Mouse (Mus musculus) forebrain, postnatal 0 days (tissue): ENCODE measurements around the gene Ncor2. TPM values are rescaled to one million over a fixed set of nuclear protein-coding genes. Genes with fewer than 3 reads are reported as not detected.

Experiments
- ATAC-seq: fragments of 200-750 bp; cut with Nextera tagmentation; 2 replicates; pipeline ENCODE4 v1.8.0; 2017; ENCODE audit warnings: mild to moderate bottlenecking, moderate library complexity
- DNase-seq: peaks from one replicate; pipeline ENCODE4 v3.0.0-alpha.2; 2015
- H3K27ac ChIP-seq: fragments of 300-500 bp; sonication (generic); 2 replicates; pipeline ENCODE4 v1.5.1; 2014; ENCODE audit warnings: low read depth, mild to moderate bottlenecking, antibody characterized with exemption, low read length, moderate library complexity, mixed read lengths
- H3K27me3 ChIP-seq: fragments of 300-500 bp; sonication (generic); 2 replicates; pipeline ENCODE4 v1.6.1; 2014; ENCODE audit warnings: mild to moderate bottlenecking, low read length, mixed read lengths; ENCODE audit not compliant: insufficient read depth
- H3K36me3 ChIP-seq: fragments of 300-500 bp; sonication (generic); 2 replicates; pipeline ENCODE4 v1.6.1; 2014; ENCODE audit warnings: mild to moderate bottlenecking, moderate library complexity; ENCODE audit not compliant: insufficient read depth
- H3K4me1 ChIP-seq: fragments of 300-500 bp; sonication (generic); 2 replicates; pipeline ENCODE4 v1.6.1; 2014; ENCODE audit warnings: antibody characterized with exemption; ENCODE audit not compliant: insufficient read depth
- H3K4me2 ChIP-seq: fragments of 300-500 bp; sonication (generic); 2 replicates; pipeline ENCODE4 v1.6.1; 2014; ENCODE audit warnings: low read depth, mild to moderate bottlenecking, moderate library complexity
- H3K4me3 ChIP-seq: fragments of 300-500 bp; sonication (generic); 2 replicates; pipeline ENCODE4 v1.5.1; 2014; ENCODE audit warnings: low read depth, low read length, mixed read lengths
- H3K9ac ChIP-seq: fragments of 300-500 bp; sonication (generic); 2 replicates; pipeline ENCODE4 v1.6.1; 2014; ENCODE audit warnings: mild to moderate bottlenecking
- H3K9me3 ChIP-seq: fragments of 300-500 bp; sonication (generic); 2 replicates; pipeline ENCODE4 v1.6.1; 2016; ENCODE audit warnings: low read length
- CTCF ChIP-seq: sonication (generic); IDR thresholded peaks from 2 replicates; pipeline ENCODE4 v1.5.1; 2016; ENCODE audit warnings: antibody characterized with exemption, control low read depth, low read depth
- WGBS: fragments of 180-500 bp; shearing (Covaris S2); extraction: QIAGEN DNeasy Blood & Tissue Kit; methylation state at CpG from one replicate; pipeline ENCODE4 v1.1.7; 2014; 5-methylcytosine and 5-hydroxymethylcytosine counted together
- polyA plus RNA-seq: library from polyadenylated mRNA; unstranded; fragments of >200 nt; fragmentation: Nextera tagmentation; extraction: Ambion mirVana; gene quantifications from 2 replicates; pipeline ENCODE4 v1.2.1, GENCODE M21; 2015
- total RNA-seq: library from RNA; depleted of rRNA; stranded (reverse); fragments of >200 nt; gene quantifications from 2 replicates; pipeline ENCODE4 v1.2.3, GENCODE M21; 2014

Ncor2 gene
- total and polyA plus RNA-seq, 2 experiments from 2014 or later, result 12.7 to 16.8 TPM

- Histone ChIP-seq H3K27ac (no peak overlapping the region), H3K4me2 (no peak overlapping the region), H3K4me1 (no peaks in the 10 kb centered on the region), H3K9me3 (no peaks in the 10 kb centered on the region), H3K27me3 (no peaks in the 10 kb centered on the region), H3K36me3 (peaks cover 19% of the 10 kb centered on the region), H3K9ac (no peak overlapping the region), H3K4me3 (no peak overlapping the region)
- DNase-seq, result no peak
- TF ChIP-seq CTCF, result no peak
- WGBS, result 84% methylated on average over 7 of the region's 7 CpGs
- no peak for ATAC-seq
These were observed 57.0 kb downstream of the Ncor2 start for GRCm38 (mm10) chr5:125122049-125122448.

- no peak overlapping the region for H3K4me3 ChIP-seq
- no peak for TF ChIP-seq CTCF
- no peaks in the 10 kb centered on the region for H3K27me3 ChIP-seq
- no peak overlapping the region for H3K9ac ChIP-seq
- DNase-seq, result no peak
- H3K4me2 ChIP-seq, result no peak overlapping the region
- H3K27ac ChIP-seq, result no peak overlapping the region
- no peaks in the 10 kb centered on the region for H3K4me1 ChIP-seq
- H3K36me3 ChIP-seq, result peaks cover 24% of the 10 kb centered on the region
- ATAC-seq, result no peak
- no peaks in the 10 kb centered on the region for H3K9me3 ChIP-seq
- WGBS, result 76% methylated on average over 17 of the region's 17 CpGs
These were observed 58.3 kb downstream of the Ncor2 start for GRCm38 (mm10) chr5:125120517-125121303.

- WGBS, result 75% methylated on average over 5 of the region's 5 CpGs
- Histone ChIP-seq H3K36me3 (peaks cover 26% of the 10 kb centered on the region), H3K4me2 (no peak overlapping the region), H3K9ac (no peak overlapping the region), H3K9me3 (no peaks in the 10 kb centered on the region), H3K4me1 (peaks cover 5% of the 10 kb centered on the region; the same call in 1 of the 2 replicates), H3K27me3 (no peaks in the 10 kb centered on the region), H3K4me3 (no peak overlapping the region), H3K27ac (no peak overlapping the region)
- no peak for ATAC-seq
- DNase-seq, result no peak
- no peak for TF ChIP-seq CTCF
These were observed 61.8 kb downstream of the Ncor2 start for GRCm38 (mm10) chr5:125117238-125117637.

- no peak overlapping the region for H3K9ac ChIP-seq
- peaks cover 19% of the 10 kb centered on the region for H3K36me3 ChIP-seq
- no peak for TF ChIP-seq CTCF
- H3K4me1 ChIP-seq, result peaks cover 20% of the 10 kb centered on the region
- H3K4me3 ChIP-seq, result no peak overlapping the region
- peak; percentile 64 for ATAC-seq
- no peaks in the 10 kb centered on the region for H3K27me3 ChIP-seq
- no peak overlapping the region for H3K4me2 ChIP-seq
- H3K27ac ChIP-seq, result peak overlapping the region; percentile 70
- H3K9me3 ChIP-seq, result no peaks in the 10 kb centered on the region
- DNase-seq, result peak; percentile 58
- 32% methylated on average over 5 of the region's 5 CpGs for WGBS
These were observed 66.0 kb downstream of the Ncor2 start for GRCm38 (mm10) chr5:125113029-125113428.

GRCm38 (mm10) chr5:125112588-125112987, 66.4 kb downstream of the Ncor2 start:
- Histone ChIP-seq H3K9me3 (no peaks in the 10 kb centered on the region), H3K4me2 (no peak overlapping the region), H3K4me3 (no peak overlapping the region), H3K27me3 (no peaks in the 10 kb centered on the region), H3K27ac (peak overlapping the region; percentile 70), H3K36me3 (peaks cover 19% of the 10 kb centered on the region), H3K9ac (no peak overlapping the region), H3K4me1 (peaks cover 20% of the 10 kb centered on the region)
- no peak for DNase-seq
- 67% methylated on average over 1 of the region's 1 CpGs for WGBS
- peak; percentile 17 for ATAC-seq
- no peak for TF ChIP-seq CTCF

GRCm38 (mm10) chr5:125111137-125111536, 67.9 kb downstream of the Ncor2 start:
- ATAC-seq (peak; percentile 51), DNase-seq (no peak)
- Histone ChIP-seq H3K9me3 (no peaks in the 10 kb centered on the region), H3K9ac (no peak overlapping the region), H3K27ac (peak overlapping the region; percentile 70), H3K36me3 (peaks cover 14% of the 10 kb centered on the region), H3K27me3 (no peaks in the 10 kb centered on the region), H3K4me1 (peaks cover 20% of the 10 kb centered on the region), H3K4me3 (no peak overlapping the region), H3K4me2 (no peak overlapping the region)
- 53% methylated on average over 6 of the region's 6 CpGs for WGBS
- TF ChIP-seq CTCF, result no peak

GRCm38 (mm10) chr5:125110722-125111121, 68.3 kb downstream of the Ncor2 start:
- H3K27ac ChIP-seq, result 0 out of 2 replicates have a peak overlapping the region, but pooled peaks have one; percentile 35
- WGBS, result 43% methylated on average over 3 of the region's 3 CpGs

More at GRCm38 (mm10) chr5:125110722-125111121, 68.3 kb downstream of the Ncor2 start:
- no peaks in the 10 kb centered on the region for H3K27me3 ChIP-seq
- no peak overlapping the region for H3K4me3 ChIP-seq
- H3K9me3 ChIP-seq, result no peaks in the 10 kb centered on the region
- no peak for DNase-seq
- TF ChIP-seq CTCF, result no peak
- peaks cover 20% of the 10 kb centered on the region for H3K4me1 ChIP-seq
- no peak overlapping the region for H3K4me2 ChIP-seq
- no peak overlapping the region for H3K9ac ChIP-seq
- 0 out of 2 replicates have a peak, but pooled peaks have one; percentile 19 for ATAC-seq
- peaks cover 18% of the 10 kb centered on the region for H3K36me3 ChIP-seq
